Mouse (Mus musculus) neural tube, embryonic 14.5 days (tissue): ENCODE data around the gene Cul7. TPM values are rescaled to one million over a fixed set of nuclear protein-coding genes. Genes with fewer than 3 reads are reported as not detected.

Experiments used
- ATAC-seq: fragments of 200-750 bp; cut with Nextera tagmentation; 2 replicates; pipeline ENCODE4 v1.8.0; 2017; ENCODE audit warnings: low read depth, mild to moderate bottlenecking, moderate TSS enrichment, moderate library complexity
- H3K27ac ChIP-seq: fragments of 300-500 bp; sonication (generic); 2 replicates; pipeline ENCODE4 v1.5.1; 2014; ENCODE audit warnings: low read depth, mild to moderate bottlenecking, control low read depth, low read length, moderate library complexity, mixed read lengths
- H3K27me3 ChIP-seq: fragments of 300-500 bp; sonication (generic); 2 replicates; pipeline ENCODE4 v1.6.1; 2014; ENCODE audit warnings: low read length; ENCODE audit not compliant: control insufficient read depth, insufficient read depth
- H3K36me3 ChIP-seq: fragments of 300-500 bp; sonication (generic); 2 replicates; pipeline ENCODE4 v1.6.1; 2014; ENCODE audit warnings: low read length, mixed read lengths; ENCODE audit not compliant: control insufficient read depth, insufficient read depth
- H3K4me1 ChIP-seq: fragments of 300-500 bp; sonication (generic); 2 replicates; pipeline ENCODE4 v1.6.1; 2014; ENCODE audit warnings: low read length; ENCODE audit not compliant: control insufficient read depth, insufficient read depth
- H3K4me2 ChIP-seq: fragments of 300-500 bp; sonication (generic); 2 replicates; pipeline ENCODE4 v1.6.1; 2014; ENCODE audit warnings: mild to moderate bottlenecking, low read depth, low read length, control low read depth
- H3K4me3 ChIP-seq: fragments of 300-500 bp; sonication (generic); 2 replicates; pipeline ENCODE4 v1.5.1; 2014; ENCODE audit warnings: low read depth, low read length, control low read depth, mixed read lengths
- H3K9ac ChIP-seq: fragments of 300-500 bp; sonication (generic); replicated peaks from 2 replicates; pipeline ENCODE4 v1.6.1; 2014; ENCODE audit warnings: low read depth, mild to moderate bottlenecking, control low read depth, low read length, mixed read lengths
- H3K9me3 ChIP-seq: fragments of 300-500 bp; sonication (generic); 2 replicates; pipeline ENCODE4 v1.6.1; 2016; ENCODE audit warnings: low read length; ENCODE audit not compliant: control insufficient read depth
- WGBS: fragments of 180-500 bp; shearing (Covaris S2); extraction: QIAGEN DNeasy Blood & Tissue Kit; methylation state at CpG from one replicate; pipeline ENCODE4 v1.1.7; 2014; 5-methylcytosine and 5-hydroxymethylcytosine counted together
- polyA plus RNA-seq: library from polyadenylated mRNA; unstranded; fragments of >200 nt; fragmentation: Nextera tagmentation; extraction: Ambion mirVana; gene quantifications from 2 replicates; pipeline ENCODE4 v1.2.1, GENCODE M21; 2014

The Cul7 gene
- polyA plus RNA-seq, 1 experiment from 2014 or later = 30.1 TPM

DNA sequence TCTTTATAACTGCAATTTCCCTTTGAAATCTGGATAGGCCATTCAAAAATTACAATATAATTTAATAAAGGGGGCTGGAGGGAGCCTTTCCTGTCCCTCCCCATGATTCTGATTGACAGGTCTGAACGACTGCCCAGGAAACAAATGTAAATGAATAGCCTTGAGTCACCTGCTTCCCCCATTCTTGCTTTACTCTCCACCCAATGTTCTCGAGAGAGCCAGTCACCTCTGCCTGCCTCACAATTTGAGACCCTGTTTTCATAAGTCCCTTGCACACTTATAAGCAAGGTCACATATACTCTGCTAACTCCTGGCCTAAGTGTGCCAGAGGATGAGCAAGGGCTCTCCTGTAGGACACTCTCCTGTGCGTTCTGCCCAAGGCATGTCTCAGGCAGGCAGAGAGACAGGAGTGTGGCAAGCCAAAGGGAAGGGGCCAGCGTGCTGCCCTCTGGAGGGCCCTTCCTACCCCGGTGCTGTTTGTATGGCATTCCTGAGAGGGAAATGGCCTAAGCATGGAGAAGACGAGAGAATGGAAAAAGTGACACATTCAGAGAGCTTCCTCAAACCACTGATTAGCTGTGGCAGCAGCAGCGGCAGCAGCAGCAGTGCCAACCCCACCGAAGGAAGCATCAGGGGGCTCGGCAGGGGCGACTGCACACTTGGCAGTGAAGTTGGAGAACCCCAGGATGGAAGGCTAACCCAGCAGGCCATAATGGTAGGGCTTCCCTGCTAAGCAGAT, 26.1 kb upstream of the Cul7 start:
- Histone ChIP-seq H3K27ac (0 out of 2 replicates have a peak overlapping the region, but pooled peaks have one; percentile 3), H3K4me1 (peaks cover 53% of the 10 kb centered on the region), H3K4me3 (no peak overlapping the region), H3K36me3 (no peaks in the 10 kb centered on the region), H3K4me2 (peak overlapping the region; percentile 16; the same call in 1 of the 2 replicates), H3K9ac (no peak overlapping the region), H3K9me3 (no peaks in the 10 kb centered on the region), H3K27me3 (no peaks in the 10 kb centered on the region)
- WGBS = 20% methylated on average over 10 of the region's 10 CpGs
- no peak for ATAC-seq

DNA sequence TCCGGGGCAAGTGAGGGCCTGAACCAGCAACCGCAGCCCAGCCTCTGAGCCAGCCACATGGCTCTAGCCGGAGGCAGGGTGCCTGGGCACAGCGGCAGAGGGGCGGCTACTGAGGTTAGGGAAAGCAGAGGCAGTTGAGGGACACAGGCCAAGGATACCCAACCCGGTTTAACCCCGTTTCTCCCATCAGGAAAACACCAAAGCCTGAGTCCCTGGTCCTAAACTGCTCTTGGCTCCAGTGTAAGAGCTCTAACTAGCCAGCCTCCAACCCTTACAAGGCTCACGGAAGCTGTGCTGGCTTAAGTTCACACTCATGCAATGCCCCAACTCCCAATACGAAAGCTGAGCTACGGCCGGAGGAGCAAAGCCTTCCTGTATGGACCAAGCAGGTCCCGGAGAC, 25.5 kb upstream of the Cul7 start:
- ATAC-seq = no peak
- H3K27me3 ChIP-seq = no peaks in the 10 kb centered on the region
- no peaks in the 10 kb centered on the region for H3K9me3 ChIP-seq
- H3K9ac ChIP-seq = 0 out of 2 replicates have a peak overlapping the region, but pooled peaks have one; percentile 21
- H3K27ac ChIP-seq = no peak overlapping the region
- H3K36me3 ChIP-seq = no peaks in the 10 kb centered on the region
- peak overlapping the region; percentile 16; the same call in 1 of the 2 replicates for H3K4me2 ChIP-seq
- no peak overlapping the region for H3K4me3 ChIP-seq
- WGBS = 44% methylated on average over 12 of the region's 12 CpGs
- H3K4me1 ChIP-seq = peaks cover 46% of the 10 kb centered on the region

DNA sequence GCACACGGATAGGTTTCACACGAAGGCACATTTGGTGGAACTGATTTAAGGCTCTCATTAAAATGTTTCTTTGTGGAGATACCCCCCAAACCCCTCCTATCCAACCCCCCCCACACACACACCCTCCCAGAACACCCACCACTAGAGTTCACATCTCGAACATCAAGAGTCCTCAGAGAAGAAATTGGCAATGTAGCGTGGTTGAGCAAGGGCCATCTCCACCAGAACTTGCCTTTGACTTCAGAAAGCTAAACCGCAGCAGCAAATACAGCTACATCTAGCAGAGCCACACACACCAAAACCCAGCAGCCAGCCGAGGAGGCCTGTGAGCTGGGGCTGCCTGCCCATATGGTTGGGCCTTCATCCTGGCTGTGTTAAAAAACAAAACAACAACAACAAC, 22.7 kb upstream of the Cul7 start:
- Histone ChIP-seq H3K4me1 (peaks cover 30% of the 10 kb centered on the region), H3K27ac (no peak overlapping the region), H3K9ac (0 out of 2 replicates have a peak overlapping the region, but pooled peaks have one; percentile 26), H3K27me3 (no peaks in the 10 kb centered on the region), H3K4me2 (peak overlapping the region; percentile 68), H3K4me3 (peak overlapping the region; percentile 91), H3K9me3 (no peaks in the 10 kb centered on the region), H3K36me3 (peaks cover 12% of the 10 kb centered on the region)
- no peak for ATAC-seq
- 16% methylated on average over 6 of the region's 6 CpGs for WGBS

DNA sequence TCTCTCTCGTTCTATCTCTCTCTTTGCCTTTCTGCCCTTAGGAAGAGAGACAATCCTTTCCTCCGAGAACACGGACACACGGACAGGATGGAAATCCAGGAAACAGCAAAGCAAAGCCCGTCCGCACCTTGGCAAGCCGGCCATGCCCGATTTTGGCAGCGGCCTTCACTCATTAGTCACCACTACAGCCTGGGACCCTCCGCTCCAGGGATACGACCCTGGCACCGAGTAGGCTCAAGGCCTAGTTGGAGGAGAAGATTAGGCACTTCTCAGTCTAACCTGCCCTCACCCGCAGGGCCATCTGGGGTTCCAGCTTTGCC, 21.7 kb upstream of the Cul7 start:
- 0% methylated on average over 13 of the region's 13 CpGs for WGBS
- Histone ChIP-seq H3K27me3 (no peaks in the 10 kb centered on the region), H3K4me2 (peak overlapping the region; percentile 68), H3K36me3 (peaks cover 12% of the 10 kb centered on the region), H3K9me3 (no peaks in the 10 kb centered on the region), H3K9ac (peak overlapping the region; percentile 91), H3K4me1 (peaks cover 30% of the 10 kb centered on the region), H3K27ac (no peak overlapping the region), H3K4me3 (peak overlapping the region; percentile 91)
- no peak for ATAC-seq

DNA sequence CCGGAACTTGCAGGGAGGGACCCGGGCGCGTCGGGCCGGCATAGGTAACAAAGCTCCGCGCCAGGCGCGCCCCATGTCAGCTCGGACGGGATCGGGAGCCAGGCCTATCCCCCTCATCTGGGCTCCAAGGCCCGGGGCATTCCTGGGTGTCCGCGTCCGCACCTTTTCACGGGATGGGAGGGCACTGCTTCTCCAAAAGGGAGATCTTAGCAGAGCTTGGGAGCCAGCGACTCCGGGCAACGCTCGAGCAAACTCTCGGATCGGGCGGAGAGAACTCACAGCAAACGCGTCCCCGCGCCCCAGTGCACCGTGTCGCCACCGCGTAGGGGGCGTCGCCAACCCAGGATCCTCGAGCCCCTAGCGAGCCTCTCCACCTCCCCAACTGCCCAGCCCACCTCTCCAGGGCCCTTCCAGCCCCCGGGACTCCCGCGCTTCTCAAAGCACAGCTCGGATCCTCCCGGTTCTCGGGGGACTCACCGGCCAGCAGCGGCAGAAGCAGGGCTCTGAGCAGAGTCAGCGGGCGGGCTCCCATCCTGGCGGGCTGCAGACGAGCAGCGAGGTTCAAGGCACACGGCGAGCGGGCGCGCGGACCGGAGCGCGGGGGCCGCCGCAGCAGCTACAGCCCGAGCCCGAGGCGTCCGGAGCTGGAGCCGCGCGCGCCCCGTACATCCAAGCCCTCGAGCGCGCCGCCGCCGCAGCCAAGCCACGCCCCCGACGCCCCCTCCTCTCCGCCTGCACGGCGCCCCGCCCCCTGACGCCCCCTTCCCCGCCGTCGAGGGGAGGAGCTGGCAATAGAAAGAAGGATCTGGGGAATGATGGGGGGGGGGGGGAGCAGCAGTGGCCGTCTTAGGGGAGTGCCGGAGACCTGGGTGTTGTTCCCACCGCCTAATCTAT, 21.1 kb upstream of the Cul7 start, which contains the start of gene Ptk7:
TSS of gene Ptk7 (minus strand) at position 714 of the 894 bp plus-strand sequence.
- Histone ChIP-seq H3K9me3 (no peaks in the 10 kb centered on the region), H3K27ac (peak within 1 kb of the TSS; percentile 83), H3K4me1 (peaks cover 26% of the 10 kb centered on the region), H3K9ac (peak within 1 kb of the TSS; percentile 91), H3K4me3 (peak within 1 kb of the TSS; percentile 91), H3K4me2 (peak within 1 kb of the TSS; percentile 68), H3K27me3 (no peaks in the 10 kb centered on the region), H3K36me3 (peaks cover 12% of the 10 kb centered on the region)
- peak; percentile 81 for ATAC-seq
- WGBS = under 1% methylated on average over 87 of the region's 90 CpGs

DNA sequence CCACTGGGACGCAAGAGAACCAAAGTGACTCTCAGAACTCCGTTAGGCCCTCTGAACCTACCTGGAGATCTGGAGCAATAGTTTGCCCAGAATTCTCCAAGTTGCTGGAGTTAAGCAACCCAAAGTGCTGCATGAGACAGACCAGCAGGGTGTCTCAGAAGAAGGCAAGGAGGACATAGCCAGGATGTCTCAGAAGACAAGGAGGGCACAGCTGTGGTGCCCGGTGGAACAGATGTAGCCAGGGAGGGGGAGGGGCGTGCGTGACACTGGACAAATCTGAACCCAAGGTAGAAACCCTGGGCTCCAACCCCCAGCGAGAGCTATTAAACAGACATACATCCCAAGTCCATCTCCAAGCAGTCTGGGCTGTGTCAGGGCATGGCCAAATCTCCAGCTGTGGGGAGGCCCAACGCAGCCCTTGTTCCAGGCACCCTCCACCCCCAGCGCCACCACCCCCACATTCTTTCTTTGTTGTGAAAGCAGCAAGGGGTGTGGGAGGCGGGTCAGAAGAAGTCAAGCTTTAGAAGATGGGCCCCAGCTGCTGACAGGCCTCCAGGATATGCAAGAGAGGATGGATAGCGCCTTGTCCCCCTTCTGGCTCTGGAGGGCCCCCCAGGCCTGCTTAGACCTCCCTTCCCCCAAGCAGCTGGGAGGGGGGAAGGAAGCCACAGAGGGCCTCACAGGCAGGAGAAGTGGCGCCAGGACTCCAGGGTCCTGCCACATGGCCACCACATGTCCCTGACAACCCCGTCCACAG, 20.3 kb upstream of the Cul7 start:
- Histone ChIP-seq H3K4me3 (peak overlapping the region; percentile 91), H3K27me3 (no peaks in the 10 kb centered on the region), H3K9ac (0 out of 2 replicates have a peak overlapping the region, but pooled peaks have one; percentile 91), H3K9me3 (no peaks in the 10 kb centered on the region), H3K36me3 (peaks cover 12% of the 10 kb centered on the region), H3K4me1 (peaks cover 21% of the 10 kb centered on the region), H3K27ac (peak overlapping the region; percentile 83), H3K4me2 (peak overlapping the region; percentile 68)
- WGBS = 6% methylated on average over 11 of the region's 12 CpGs
- peak; percentile 52 for ATAC-seq

DNA sequence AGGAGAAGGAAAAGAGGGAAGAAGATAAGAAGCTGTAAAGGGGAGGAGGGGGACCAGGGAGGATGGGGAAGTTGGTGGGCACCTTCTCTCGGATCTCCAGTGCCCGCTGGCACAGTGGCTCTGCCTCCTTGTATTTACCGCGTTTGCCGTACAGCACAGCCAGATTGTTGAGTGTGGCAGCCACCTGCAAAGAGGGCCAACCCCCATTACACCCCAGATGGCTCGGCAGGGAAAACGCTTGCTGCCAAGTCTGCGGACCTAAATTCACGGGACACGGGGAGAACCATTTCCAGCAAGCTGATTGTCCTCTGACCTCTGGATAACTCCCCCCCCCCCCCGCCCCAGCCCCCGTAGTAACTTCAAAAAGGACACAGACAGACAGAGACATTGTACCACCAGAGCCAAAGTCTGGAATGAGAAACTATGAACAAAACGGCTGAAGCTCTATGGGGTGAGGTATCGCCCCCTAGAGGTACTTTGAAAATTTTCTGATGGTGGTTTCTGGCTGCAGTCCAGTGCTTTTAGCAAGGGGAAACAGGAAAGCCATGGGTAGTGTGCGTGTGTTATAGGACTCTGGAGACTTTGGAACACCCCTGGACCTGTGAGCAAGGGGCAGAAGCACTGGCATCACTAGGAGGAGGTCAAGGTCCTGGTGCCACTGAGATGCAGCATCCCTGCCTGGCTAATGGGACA, 13.2 kb upstream of the Cul7 start:
- Histone ChIP-seq H3K4me1 (peaks cover 4% of the 10 kb centered on the region; the same call in 1 of the 2 replicates), H3K36me3 (peaks cover 22% of the 10 kb centered on the region), H3K4me3 (no peak overlapping the region), H3K4me2 (peak overlapping the region; percentile 14; the same call in 1 of the 2 replicates), H3K27ac (0 out of 2 replicates have a peak overlapping the region, but pooled peaks have one; percentile 39), H3K9me3 (no peaks in the 10 kb centered on the region), H3K27me3 (no peaks in the 10 kb centered on the region), H3K9ac (no peak overlapping the region)
- peak; percentile 36; the same call in 1 of the 2 replicates for ATAC-seq
- WGBS = 13% methylated on average over 15 of the region's 15 CpGs

DNA sequence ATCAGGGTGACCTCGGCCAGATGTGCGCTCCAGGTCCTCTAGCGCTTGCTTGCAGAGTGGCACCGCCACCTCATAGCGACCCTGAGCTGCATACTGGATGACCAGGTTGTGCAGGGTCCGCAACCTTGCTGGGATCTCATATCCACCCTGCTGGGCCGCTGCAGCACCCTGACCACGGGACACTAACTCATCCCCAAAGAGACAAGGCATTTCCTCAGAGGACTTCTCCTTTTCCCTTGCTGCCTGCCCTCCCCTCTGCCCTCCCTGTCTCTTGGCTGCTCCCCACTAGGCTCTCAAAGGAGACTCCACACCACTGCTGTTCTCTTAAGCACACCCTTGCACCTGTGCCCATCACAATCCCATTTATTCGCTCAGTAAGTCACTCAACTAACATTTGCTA, 10.2 kb upstream of the Cul7 start:
- ATAC-seq = no peak
- Histone ChIP-seq H3K36me3 (peaks cover 25% of the 10 kb centered on the region), H3K27me3 (no peaks in the 10 kb centered on the region), H3K4me3 (no peak overlapping the region), H3K4me1 (peaks cover 10% of the 10 kb centered on the region; the same call in 1 of the 2 replicates), H3K4me2 (no peak overlapping the region), H3K9me3 (no peaks in the 10 kb centered on the region), H3K27ac (no peak overlapping the region), H3K9ac (no peak overlapping the region)
- 70% methylated on average over 9 of the region's 9 CpGs for WGBS
